Mouse (Mus musculus) olfactory bulb, adult 2 months (tissue): ENCODE results near the gene Rps17.

ENCODE experiments used
- CTCF ChIP-seq: fragments of 200-500 bp; IDR thresholded peaks from 2 replicates; pipeline ENCODE4 v1.5.1; 2012; ENCODE audit warnings: low read depth, mild to moderate bottlenecking, low read length, moderate library complexity; ENCODE audit not compliant: insufficient read depth
- POLR2A ChIP-seq: fragments of 200-500 bp; IDR thresholded peaks from 2 replicates; pipeline ENCODE4 v1.6.1; 2012; ENCODE audit warnings: mild to moderate bottlenecking, low read depth, low read length, moderate library complexity; ENCODE audit not compliant: insufficient read depth

GRCm38 (mm10) chr7:81315583-81315982 is 29.5 kb downstream of the Rps17 start:
- TF ChIP-seq CTCF, result no peak
- TF ChIP-seq POLR2A, result no peak
